In the genomic region with DNA sequence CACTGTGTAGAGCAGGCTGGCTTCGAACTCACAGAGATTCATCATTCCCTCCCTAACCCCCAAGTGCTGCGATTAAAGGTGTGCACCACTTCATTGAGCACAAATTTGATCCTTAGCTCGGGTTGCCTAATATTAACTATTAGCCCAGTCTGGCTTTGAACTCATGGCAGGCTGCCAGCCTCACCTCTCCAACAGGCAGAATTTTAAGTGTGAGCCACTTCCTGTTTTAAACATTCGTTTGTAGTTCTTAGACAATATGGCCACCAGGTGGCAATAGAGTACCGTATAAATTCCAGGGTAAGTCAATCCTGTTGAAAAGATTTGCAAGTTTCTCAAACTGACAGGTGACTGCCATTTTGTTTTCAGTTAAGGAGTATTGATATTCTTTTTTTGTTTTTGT, we compare ENCODE assay signal across 8 mouse cellular contexts. TPM values are rescaled to one million over a fixed set of nuclear protein-coding genes. Genes with fewer than 3 reads are reported as not detected.
DNase-seq lines count a peak whose midpoint lies in the region; ATAC-seq and TF ChIP-seq lines count a peak whose summit lies in the region.
"Had no signal": no experiment of that assay in that cellular context is flagged by ENCODE, and none has a peak within 500 bp of the region (broad histone marks: within the 10 kb centered on the region; RNA-seq: fewer than 3 reads in every experiment).

No protein-coding gene starts in this region.

- intact Hi-C loops in heart, postnatal 25 days (cut with DNase I), result loop anchor here (1.0 kb wide), 1 partner anchor 184 kb away; no protein-coding TSS in a partner anchor

- WGBS in embryonic facial prominence, embryonic 11.5 days, result 50% methylated on average over 5 of the region's 5 CpGs

- H3K4me2 ChIP-seq in embryonic facial prominence, embryonic 11.5 days (ENCODE audit: low read depth, low read length), result no peak overlapping the region
- H3K4me2 ChIP-seq: liver, embryonic 15.5 days had no signal

- TF ChIP-seq EP300 in MEL (IDR thresholded peaks at IDR 0.05; ENCODE audit: low read depth in 1 of 2, low read length in 2 of 2), result 0 out of 4 replicates have a peak, but pooled peaks of 1 of the 2 experiments have one; percentile 17

- TF ChIP-seq RAD21 in MEL (IDR thresholded peaks at IDR 0.05; ENCODE audit: low read depth, low read length), result peak; percentile 96

- H3K79me2 ChIP-seq in MEL (ENCODE audit: control insufficient read depth, insufficient read depth, low read length, poor library complexity), result no peaks in the 10 kb centered on the region

- no peak overlapping the region for H3K4me3 ChIP-seq in MEL (ENCODE audit: control insufficient read depth in 1 of 2, insufficient read depth in 1 of 2, low read depth in 2 of 2, low read length in 2 of 2)
- no peak overlapping the region for H3K4me3 ChIP-seq in embryonic facial prominence, embryonic 11.5 days (ENCODE audit: low read depth, low read length)
- H3K4me3 ChIP-seq: liver, embryonic 15.5 days had no signal

- TF ChIP-seq POLR2A in MEL (IDR thresholded peaks at IDR 0.05; ENCODE audit: control insufficient read depth in 1 of 2, insufficient read depth in 1 of 2, low read depth in 1 of 2, low read length in 2 of 2, poor library complexity in 1 of 2), result no peak

- H3K9ac ChIP-seq in MEL (ENCODE audit: control insufficient read depth, low read depth, low read length, poor library complexity, severe bottlenecking), result no peak overlapping the region
- H3K9ac ChIP-seq in embryonic facial prominence, embryonic 11.5 days (replicated peaks; ENCODE audit: low read length), result no peak overlapping the region
- H3K9ac ChIP-seq: liver, embryonic 15.5 days had no signal

- H3K27ac ChIP-seq in MEL (ENCODE audit: control insufficient read depth, low read depth, low read length), result no peak overlapping the region
- H3K27ac ChIP-seq in embryonic facial prominence, embryonic 11.5 days (replicated peaks; ENCODE audit: low read depth, low read length), result no peak overlapping the region
- H3K27ac ChIP-seq: liver, embryonic 15.5 days had no signal

- DNase-seq in MEL (ENCODE audit: low read depth, low spot score), result peak; percentile 97
- peak; percentile 43 to 82 for DNase-seq in adrenal gland, postnatal 36 days
- peak; percentile 90 for DNase-seq in embryonic facial prominence, embryonic 11.5 days (ENCODE audit: low spot score)
- DNase-seq in heart, postnatal 25 days (ENCODE audit: low spot score), result peak; percentile 31
- peak; percentile 56 to 68 for DNase-seq in layer of hippocampus, adult 8-10 months (ENCODE audit: low spot score in 2 of 2)
- peak; percentile 91 for DNase-seq in lung, postnatal 14 days
- peak; percentile 29 to 40 for DNase-seq in right cerebral cortex, postnatal 36 days (ENCODE audit: low spot score in 2 of 2)

- H3K9me3 ChIP-seq in MEL (replicated peaks; ENCODE audit: insufficient read depth, low read length), result no peaks in the 10 kb centered on the region
- H3K9me3 ChIP-seq in embryonic facial prominence, embryonic 11.5 days (replicated peaks; ENCODE audit: control insufficient read depth, low read length), result no peaks in the 10 kb centered on the region
- H3K9me3 ChIP-seq: liver, embryonic 15.5 days had no signal

- TF ChIP-seq CTCF in MEL (IDR thresholded peaks at IDR 0.05 in 2 of 3, conservative IDR thresholded peaks at IDR 0.05 in 1 of 3; ENCODE audit: control insufficient read depth in 1 of 3, insufficient read depth in 1 of 3, low read depth in 2 of 3, low read length in 3 of 3, poor library complexity in 1 of 3, severe bottlenecking in 1 of 3), result peak in 2 of 3 experiments; percentile 62 to 97; a peak in 4 of 6 replicates

- ATAC-seq in embryonic facial prominence, embryonic 11.5 days (replicated peaks; ENCODE audit: insufficient number of reproducible peaks, low FRiP score, low TSS enrichment, low read depth), result no peak

- H3K27me3 ChIP-seq in MEL (ENCODE audit: control insufficient read depth in 1 of 2, insufficient read depth in 2 of 2, low read length in 2 of 2), result no peaks in the 10 kb centered on the region
- no peaks in the 10 kb centered on the region for H3K27me3 ChIP-seq in embryonic facial prominence, embryonic 11.5 days (ENCODE audit: control insufficient read depth, insufficient read depth, low read length)

- H3K36me3 ChIP-seq in MEL (ENCODE audit: control insufficient read depth in 1 of 2, insufficient read depth in 2 of 2, low read length in 2 of 2), result peaks cover 0 to 4% of the 10 kb centered on the region in 2 experiments; a peak in 2 of 4 replicates
- no peaks in the 10 kb centered on the region for H3K36me3 ChIP-seq in embryonic facial prominence, embryonic 11.5 days (replicated peaks; ENCODE audit: control insufficient read depth, insufficient read depth, low read depth, low read length)
- H3K36me3 ChIP-seq: liver, embryonic 15.5 days had no signal

- peaks cover 0 to 4% of the 10 kb centered on the region in 2 experiments; a peak in 2 of 4 replicates for H3K4me1 ChIP-seq in MEL (ENCODE audit: control insufficient read depth in 1 of 2, insufficient read depth in 2 of 2, low read length in 2 of 2)
- no peaks in the 10 kb centered on the region for H3K4me1 ChIP-seq in embryonic facial prominence, embryonic 11.5 days (ENCODE audit: control insufficient read depth, insufficient read depth, low read length)
- H3K4me1 ChIP-seq: liver, embryonic 15.5 days had no signal

TF ChIP-seq in MEL, 35 proteins besides CTCF, POLR2A, EP300 and RAD21:
- TF ChIP-seq SIN3A (IDR thresholded peaks at IDR 0.05; ENCODE audit: low read length) (peak; percentile 73), KAT2A (conservative IDR thresholded peaks at IDR 0.05; ENCODE audit: low read depth, low read length) (no peak), MAX (IDR thresholded peaks at IDR 0.05; ENCODE audit: low read length) (no peak), BHLHE40 (IDR thresholded peaks at IDR 0.05; ENCODE audit: borderline replicate concordance, low read depth, low read length) (no peak), ELF1 (IDR thresholded peaks at IDR 0.05; ENCODE audit: low read depth, low read length) (peak; percentile 91), USF1 (IDR thresholded peaks at IDR 0.05; ENCODE audit: low read depth, low read length) (no peak), SMC3 (IDR thresholded peaks at IDR 0.05; ENCODE audit: low read depth, low read length) (peak; percentile 96), UBTF (IDR thresholded peaks at IDR 0.05; ENCODE audit: borderline replicate concordance, insufficient read depth, low read depth, low read length) (no peak), RCOR1 (IDR thresholded peaks at IDR 0.05; ENCODE audit: low read depth, low read length) (no peak), CHD1 (IDR thresholded peaks at IDR 0.05; ENCODE audit: low read depth, low read length) (no peak), NELFE (IDR thresholded peaks at IDR 0.05; ENCODE audit: low read depth, low read length) (no peak), ZMIZ1 (IDR thresholded peaks at IDR 0.05; ENCODE audit: low read depth, low read length) (no peak), TBP (IDR thresholded peaks at IDR 0.05; ENCODE audit: low read depth, low read length) (no peak), USF2 (IDR thresholded peaks at IDR 0.05; ENCODE audit: borderline replicate concordance in 1 of 2, insufficient read depth in 1 of 2, low read depth in 1 of 2, low read length in 2 of 2) (no peak), MYB (IDR thresholded peaks at IDR 0.05; ENCODE audit: low read depth, low read length) (no peak), GATA1 (IDR thresholded peaks at IDR 0.05; ENCODE audit: low read depth, low read length) (no peak), POLR2AphosphoS2 (IDR thresholded peaks at IDR 0.05; ENCODE audit: low read length) (no peak), TAL1 (IDR thresholded peaks at IDR 0.05; ENCODE audit: low read length) (no peak), MEF2A (IDR thresholded peaks at IDR 0.05; ENCODE audit: extremely low read depth, insufficient replicate concordance, low read depth, low read length, poor library complexity, severe bottlenecking) (no peak), MXI1 (IDR thresholded peaks at IDR 0.05; ENCODE audit: low read depth, low read length) (no peak), CHD2 (IDR thresholded peaks at IDR 0.05; ENCODE audit: low read length) (no peak), MAFK (IDR thresholded peaks at IDR 0.05; ENCODE audit: borderline replicate concordance, low read depth, low read length) (no peak), MYC (IDR thresholded peaks at IDR 0.05; ENCODE audit: low read depth, low read length) (0 out of 2 replicates have a peak, but pooled peaks have one; percentile 14), ZC3H11A (IDR thresholded peaks at IDR 0.05; ENCODE audit: low read depth, low read length) (peak; percentile 97), E2F4 (IDR thresholded peaks at IDR 0.05; ENCODE audit: borderline replicate concordance, low read depth, low read length) (no peak), NRF1 (IDR thresholded peaks at IDR 0.05; ENCODE audit: insufficient read depth, low read depth, low read length, poor library complexity, severe bottlenecking) (no peak), HCFC1 (IDR thresholded peaks at IDR 0.05; ENCODE audit: low read depth, low read length) (0 out of 2 replicates have a peak, but pooled peaks have one; percentile 42), MAZ (IDR thresholded peaks at IDR 0.05; ENCODE audit: low read depth, low read length) (no peak)

RNA-seq across cellular contexts. Expression of gene Ppp2r3c, which starts 12.4 kb away (rescaled TPM):
- total RNA-seq in MEL (2012; rRNA removed), result 10.9 and 12.6 TPM in 2 replicates
- polyA plus RNA-seq in MEL (2012; ENCODE audit: insufficient read depth in 1 of 2, insufficient read length in 2 of 2, low read depth in 1 of 2, low replicate concordance in 2 of 2, missing spikeins in 1 of 2), result 10 to 100 TPM in 1 of 2 experiments, not detected in 1; 12.3 TPM
- 10 to 100 TPM; 11.1 to 11.3 TPM for total RNA-seq in adrenal gland, postnatal 36 days (2021)
- 28.8 and 31.0 TPM in 2 replicates for polyA plus RNA-seq in embryonic facial prominence, embryonic 11.5 days (2014; fragmentation: Nextera tagmentation; extraction: Ambion mirVana)
- total RNA-seq in heart, postnatal 25 days (2021), result 1 to 10 TPM; 8.3 to 9.3 TPM
- 10 to 100 TPM; 12.3 to 15.4 (median 12.7) TPM for total RNA-seq in layer of hippocampus, adult 8-10 months (2022)

RNA-seq across cellular contexts. Expression of gene 1110008L16Rik, which starts 15.8 kb away (rescaled TPM):
- 21.4 and 26.2 TPM in 2 replicates for total RNA-seq in MEL (2012; rRNA removed)
- polyA plus RNA-seq in MEL (2012; ENCODE audit: insufficient read depth in 1 of 2, insufficient read length in 2 of 2, low read depth in 1 of 2, low replicate concordance in 2 of 2, missing spikeins in 1 of 2), result 10 to 100 TPM in 1 of 2 experiments, not detected in 1; 24.9 TPM
- total RNA-seq in adrenal gland, postnatal 36 days (2021), result 10 to 100 TPM; 15.4 to 18.9 TPM
- 21.6 and 22.0 TPM in 2 replicates for polyA plus RNA-seq in embryonic facial prominence, embryonic 11.5 days (2014; fragmentation: Nextera tagmentation; extraction: Ambion mirVana)
- total RNA-seq in heart, postnatal 25 days (2021), result 1 to 10 TPM; 9.1 to 9.5 TPM
- 1 to 10 TPM; 8.4 to 8.8 (median 8.7) TPM for total RNA-seq in layer of hippocampus, adult 8-10 months (2022)

Comparison
In these comparisons a context has a peak if more than half of its experiments do, and no peak if none do; other contexts are left out.
1. DNase-seq: peak in every context shown above with its lines; median percentile 97 in MEL; 91 in lung, postnatal 14 days; 90 in embryonic facial prominence, embryonic 11.5 days; 62 in adrenal gland, postnatal 36 days; 62 in layer of hippocampus, adult 8-10 months; 34 in right cerebral cortex, postnatal 36 days; 31 in heart, postnatal 25 days.